Mouse (Mus musculus): Measurements from ENCODE around the gene Etv4.

The Etv4 gene

GRCm38 (mm10) chr11:101785143-101785851, at the start of gene Etv4:
Etv4 (minus strand) TSS chr11:101785371.
- DNase-seq (ENCODE audit: extremely low read depth, low read depth) = peak; percentile 91

GRCm38 (mm10) chr11:101832001-101832400, 46.8 kb upstream of the Etv4 start:
- DNase-seq (ENCODE audit: extremely low read depth, low read depth) = no peak

GRCm38 (mm10) chr11:101830616-101831015, 45.4 kb upstream of the Etv4 start:
- no peak for DNase-seq (ENCODE audit: extremely low read depth, low read depth)

- no peak for DNase-seq (ENCODE audit: extremely low read depth, low read depth)
Measured at GRCm38 (mm10) chr11:101830112-101830511, 44.9 kb upstream of the Etv4 start.

- no peak for DNase-seq (ENCODE audit: extremely low read depth, low read depth)
Measured at GRCm38 (mm10) chr11:101828718-101829117, 43.5 kb upstream of the Etv4 start.

- no peak for DNase-seq (ENCODE audit: extremely low read depth, low read depth)
Measured at GRCm38 (mm10) chr11:101823210-101823609, 38.0 kb upstream of the Etv4 start.

GRCm38 (mm10) chr11:101820899-101821298, 35.7 kb upstream of the Etv4 start:
- no peak for DNase-seq (ENCODE audit: extremely low read depth, low read depth)

GRCm38 (mm10) chr11:101819853-101820252, 34.7 kb upstream of the Etv4 start:
- no peak for DNase-seq (ENCODE audit: extremely low read depth, low read depth)

GRCm38 (mm10) chr11:101815103-101816085, 30.2 kb upstream of the Etv4 start:
- no peak for DNase-seq (ENCODE audit: extremely low read depth, low read depth)

DNA sequence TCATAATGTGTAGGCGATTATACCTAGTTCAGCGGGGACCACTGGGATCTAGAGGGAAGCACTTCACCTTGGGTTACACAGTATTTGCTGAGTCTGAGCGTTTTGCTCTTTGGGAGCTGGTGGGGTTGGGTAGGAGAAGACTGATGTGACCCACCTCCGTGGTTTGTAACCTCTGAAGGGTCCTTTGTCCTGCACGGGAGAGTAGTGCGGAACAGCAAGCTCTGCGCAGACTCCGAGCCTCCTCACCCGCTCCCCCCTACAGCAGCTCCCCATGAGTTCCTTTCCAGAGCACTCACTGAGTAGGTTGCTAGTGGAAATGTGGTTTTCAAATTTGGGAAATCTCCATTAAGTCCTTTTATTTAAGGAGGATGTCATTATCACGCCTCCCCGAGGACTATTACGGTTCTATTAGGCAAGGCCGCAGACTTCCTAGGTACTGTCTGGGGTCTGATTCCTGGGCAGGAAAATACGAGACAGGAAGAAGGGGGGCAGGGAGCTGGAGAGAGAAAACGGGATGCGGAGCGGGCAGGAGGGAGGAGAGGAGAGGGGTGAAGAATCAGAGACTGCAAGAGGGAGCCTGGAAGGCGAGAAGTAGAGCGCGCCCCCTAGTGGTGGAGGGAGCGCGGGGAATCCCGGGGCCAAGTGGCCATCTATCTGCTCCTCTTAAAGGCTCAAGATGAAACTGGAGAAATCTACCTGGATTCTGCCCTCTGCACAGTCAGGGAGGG, 29.4 kb upstream of the Etv4 start:
- peak; percentile 26 for DNase-seq (ENCODE audit: extremely low read depth, low read depth)

- peak; percentile 18 for DNase-seq (ENCODE audit: extremely low read depth, low read depth)
Measured at GRCm38 (mm10) chr11:101813259-101813658, 28.1 kb upstream of the Etv4 start.

- DNase-seq (ENCODE audit: extremely low read depth, low read depth) = no peak
Measured at GRCm38 (mm10) chr11:101809060-101809828, 24.1 kb upstream of the Etv4 start.

- no peak for DNase-seq (ENCODE audit: extremely low read depth, low read depth)
Measured at GRCm38 (mm10) chr11:101807266-101807665, 22.1 kb upstream of the Etv4 start.

DNA sequence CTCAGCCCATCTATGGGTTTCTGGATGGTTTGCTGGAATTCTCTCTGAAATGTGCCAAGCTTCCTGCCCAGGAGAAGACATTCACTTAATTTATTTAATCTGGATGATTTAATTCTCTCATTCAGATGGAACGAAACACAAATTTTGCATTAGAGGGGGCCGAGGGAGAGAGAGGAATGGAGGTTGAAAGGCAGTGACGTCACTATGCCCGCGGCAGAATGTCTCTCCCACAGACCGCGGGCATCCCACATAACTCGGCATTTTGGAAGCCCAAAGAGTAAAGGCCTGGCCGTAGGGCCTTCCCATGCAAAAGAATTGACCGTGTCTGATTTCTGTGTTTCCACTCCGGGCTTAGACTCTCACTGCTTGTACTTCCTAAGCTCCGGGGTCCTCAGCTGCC, 21.6 kb upstream of the Etv4 start:
- DNase-seq (ENCODE audit: extremely low read depth, low read depth) = no peak

GRCm38 (mm10) chr11:101805113-101805704, 20.0 kb upstream of the Etv4 start:
- DNase-seq (ENCODE audit: extremely low read depth, low read depth) = no peak

DNA sequence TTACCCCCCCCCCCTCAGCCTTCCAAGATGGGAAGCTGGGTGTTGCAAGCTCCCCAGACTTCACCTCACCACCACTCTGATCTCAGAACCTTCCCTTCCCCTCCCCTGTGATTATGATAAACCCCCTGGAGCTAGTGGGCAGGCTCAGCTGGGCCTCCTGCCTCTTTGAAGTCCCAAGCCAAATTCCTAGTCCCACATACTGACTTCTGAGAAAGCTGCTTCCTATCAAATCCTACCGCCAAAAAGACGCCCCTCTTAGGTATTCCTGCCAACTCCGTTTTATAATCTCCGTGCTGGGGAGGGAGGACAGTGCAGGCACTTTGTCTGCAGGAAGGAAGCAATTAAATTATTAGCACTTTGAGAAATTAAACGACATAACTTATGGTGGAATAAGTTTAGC, 16.2 kb upstream of the Etv4 start:
- DNase-seq (ENCODE audit: extremely low read depth, low read depth) = no peak

DNA sequence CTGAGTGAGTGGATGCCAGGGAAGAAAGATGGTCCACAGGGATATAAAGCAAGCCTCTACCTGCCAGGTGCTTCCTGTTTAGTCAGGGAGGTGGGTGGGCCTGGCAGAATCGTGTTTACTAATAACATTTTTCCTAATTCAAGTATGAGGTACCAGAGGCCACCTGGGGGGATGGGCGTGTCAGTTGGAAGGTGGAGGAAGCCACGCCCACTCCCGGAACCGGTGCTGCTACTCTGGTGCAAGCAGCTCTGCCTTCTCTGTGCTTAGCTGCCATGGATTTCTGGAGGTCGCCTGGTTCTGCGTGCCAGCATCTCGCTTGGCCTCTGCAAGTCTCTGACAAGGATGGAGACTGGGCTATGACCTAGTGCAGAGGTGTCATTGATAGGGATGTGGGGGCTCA, 12.9 kb upstream of the Etv4 start:
- no peak for DNase-seq (ENCODE audit: extremely low read depth, low read depth)

DNA sequence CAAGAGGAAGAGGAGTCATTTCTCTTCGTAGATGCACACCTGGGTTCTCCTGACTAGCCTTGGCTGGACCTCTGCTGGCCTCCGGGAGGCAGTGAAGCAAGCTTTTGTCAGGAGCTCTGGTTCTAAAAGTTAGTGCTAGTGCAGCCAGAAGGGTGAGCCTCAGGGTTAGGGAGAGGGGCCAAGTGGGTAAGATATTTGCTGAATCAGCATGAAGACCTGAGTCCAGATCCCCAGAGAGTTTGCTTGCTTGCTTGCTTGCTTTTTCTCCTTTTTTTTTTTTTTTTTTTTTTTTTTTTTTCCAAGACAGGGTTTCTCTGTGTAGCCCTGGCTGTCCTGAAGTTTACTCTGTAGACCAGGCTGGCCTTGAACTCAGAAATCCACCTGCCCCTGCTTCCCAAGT, 12.2 kb upstream of the Etv4 start:
- DNase-seq (ENCODE audit: extremely low read depth, low read depth) = no peak

- DNase-seq (ENCODE audit: extremely low read depth, low read depth) = no peak
Measured at GRCm38 (mm10) chr11:101790811-101791526, 5.8 kb upstream of the Etv4 start.

DNA sequence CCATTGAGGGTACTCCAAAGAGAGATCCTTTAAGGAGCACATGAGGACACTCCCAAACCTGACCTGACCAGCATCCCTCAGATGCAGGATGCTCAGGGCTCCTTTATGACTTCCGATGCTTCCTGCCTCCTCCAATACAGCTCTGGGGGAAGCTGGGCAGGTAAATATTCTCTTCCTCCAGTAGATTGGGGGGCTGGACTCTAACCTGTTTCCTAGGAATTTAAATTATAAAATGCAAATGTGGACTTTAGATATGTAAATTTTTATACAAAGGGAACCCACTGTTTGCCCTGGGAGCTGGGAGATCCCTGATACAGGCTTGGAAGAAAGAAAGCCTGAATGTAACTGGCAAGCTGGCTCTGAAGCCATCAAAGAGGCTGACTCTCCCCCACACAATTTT, 2.3 kb upstream of the Etv4 start:
- no peak for DNase-seq (ENCODE audit: extremely low read depth, low read depth)
